Mouse (Mus musculus) colon, adult 2 months (tissue): Measurements from ENCODE around the gene Ret. TPM values are rescaled to one million over a fixed set of nuclear protein-coding genes. Genes with fewer than 3 reads are reported as not detected.

ENCODE experiments used
- polyA plus RNA-seq: library from polyadenylated mRNA; depleted of rRNA; stranded (reverse); fragments of >200 nt; gene quantifications from 2 replicates; pipeline ENCODE4 v1.2.3, GENCODE M21; 2012; rRNA removed

The Ret gene
- polyA plus RNA-seq = 7.3 and 8.1 TPM in 2 replicates

DNA sequence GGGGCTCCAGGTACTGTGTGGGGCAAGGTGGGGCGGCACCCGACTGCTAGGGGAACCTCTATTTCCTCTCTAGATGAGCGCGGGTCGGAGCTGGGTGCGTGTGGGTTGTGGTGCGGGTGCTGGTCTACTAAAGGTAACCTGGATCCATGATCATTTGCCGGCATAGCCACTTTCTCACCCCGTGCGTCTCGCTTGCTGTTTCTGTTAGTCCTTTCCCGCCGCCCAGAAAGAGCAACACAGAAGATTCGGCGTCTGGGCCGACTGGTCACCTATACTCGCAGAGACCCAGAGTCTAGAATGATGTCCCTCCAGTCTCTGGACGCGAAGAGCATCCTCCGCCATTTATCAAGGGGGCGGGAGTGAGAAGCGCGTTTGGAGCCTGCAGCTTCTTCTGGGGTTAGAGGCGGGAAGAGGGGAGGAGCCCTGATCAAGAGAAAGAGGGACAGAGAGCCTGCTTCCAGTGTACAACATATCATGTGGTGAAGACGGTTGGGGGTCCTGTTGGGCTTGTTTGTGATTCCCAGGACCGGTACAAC lies at the start of gene Ret:
Ret (minus strand) TSS at position 279 of the 536 bp plus-strand sequence.

GRCm38 (mm10) chr6:118138731-118139709 lies 58.5 kb downstream of the Ret start, which contains the start of gene Csgalnact2:
TSS of gene Csgalnact2 (minus strand) at chr6:118139140.

Other genes starting within 250 kb of the Ret start
- gene Rasgef1a, start 186.3 kb downstream of the Ret start, polyA plus RNA-seq = 0.38 and 0.61 TPM in 2 replicates
- gene Csgalnact2, start 58.6 kb downstream of the Ret start, polyA plus RNA-seq = 0.67 and 0.93 TPM in 2 replicates
- 1.5 and 2.2 TPM in 2 replicates for gene Bms1, start 221.8 kb upstream of the Ret start, polyA plus RNA-seq